Mouse (Mus musculus) olfactory bulb, adult 2 months (tissue): Measurements from ENCODE around the gene Cnot11. TPM values are rescaled to one million over a fixed set of nuclear protein-coding genes. Genes with fewer than 3 reads are reported as not detected.

ENCODE experiments used
- H3K27ac ChIP-seq: fragments of 200-500 bp; 2 replicates; pipeline ENCODE4 v1.5.1; 2012; ENCODE audit warnings: low read depth, low read length; ENCODE audit not compliant: insufficient read depth
- H3K4me1 ChIP-seq: fragments of 200-500 bp; 2 replicates; pipeline ENCODE4 v1.6.1; 2012; ENCODE audit warnings: low read length; ENCODE audit not compliant: control insufficient read depth, insufficient read depth
- H3K4me3 ChIP-seq: fragments of 200-500 bp; 2 replicates; pipeline ENCODE4 v1.5.1; 2012; ENCODE audit warnings: mild to moderate bottlenecking, low read depth, low read length, moderate library complexity; ENCODE audit not compliant: insufficient read depth
- CTCF ChIP-seq: fragments of 200-500 bp; IDR thresholded peaks from 2 replicates; pipeline ENCODE4 v1.5.1; 2012; ENCODE audit warnings: low read depth, mild to moderate bottlenecking, low read length, moderate library complexity; ENCODE audit not compliant: insufficient read depth
- POLR2A ChIP-seq: fragments of 200-500 bp; IDR thresholded peaks from 2 replicates; pipeline ENCODE4 v1.6.1; 2012; ENCODE audit warnings: mild to moderate bottlenecking, low read depth, low read length, moderate library complexity; ENCODE audit not compliant: insufficient read depth
- WGBS: fragments of 180-500 bp; shearing (Covaris S2); methylation state at CpG from one replicate; pipeline ENCODE4 v1.1.7; 2018; 5-methylcytosine and 5-hydroxymethylcytosine counted together
- polyA plus RNA-seq: library from polyadenylated mRNA; stranded (reverse); fragments of >200 nt; gene quantifications from 2 replicates; pipeline ENCODE4 v1.2.4, GENCODE M21; 2012; ENCODE audit warnings: low replicate concordance; ENCODE audit not compliant: missing spikeins, insufficient read depth, insufficient read length

Cnot11 gene
- polyA plus RNA-seq, 1 experiment, result not detected

DNA sequence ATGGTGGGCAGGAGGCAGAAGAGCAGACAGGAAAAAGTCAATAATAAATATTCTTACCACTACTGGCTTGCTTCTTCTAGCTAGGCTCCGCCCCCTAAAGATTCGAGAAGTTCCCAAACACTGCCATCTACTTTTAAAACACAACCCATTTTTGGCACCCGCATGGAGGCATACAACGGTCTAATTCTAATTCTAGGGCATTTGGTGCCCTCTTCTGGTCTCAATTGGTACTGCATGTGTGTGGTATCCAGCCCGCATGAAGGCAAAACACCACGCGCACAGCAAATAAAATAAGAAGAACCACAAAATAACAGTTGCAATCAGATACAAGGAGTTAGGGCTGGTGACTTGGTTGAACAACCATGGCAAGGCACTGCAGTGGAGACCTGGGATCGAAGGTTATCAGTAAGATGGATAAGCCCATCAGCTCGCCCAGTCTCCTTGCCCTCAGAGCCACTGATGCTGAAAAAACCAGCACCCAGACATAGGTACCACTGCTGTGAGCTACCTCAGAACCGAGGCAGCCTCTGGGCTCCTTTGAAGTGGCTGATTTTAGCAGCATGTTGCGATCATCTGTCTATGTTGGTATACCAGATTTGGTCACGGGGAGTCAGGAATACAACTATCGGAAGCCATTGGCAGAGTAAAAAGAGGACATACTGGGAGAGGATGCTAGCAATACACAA, 4.4 kb upstream of the Cnot11 start:
- Histone ChIP-seq H3K4me3 (no peak overlapping the region), H3K4me1 (peaks cover 4% of the 10 kb centered on the region; the same call in 1 of the 2 replicates), H3K27ac (no peak overlapping the region)
- WGBS, result 35% methylated on average over 13 of the region's 13 CpGs
- no peak for TF ChIP-seq CTCF
- TF ChIP-seq POLR2A, result no peak

- H3K27ac ChIP-seq, result no peak overlapping the region
- peaks cover 4% of the 10 kb centered on the region; the same call in 1 of the 2 replicates for H3K4me1 ChIP-seq
- WGBS, result 79% methylated on average over 4 of the region's 4 CpGs
- TF ChIP-seq CTCF, result no peak
- TF ChIP-seq POLR2A, result no peak
- no peak overlapping the region for H3K4me3 ChIP-seq
Observed at GRCm38 (mm10) chr1:39531036-39531435, 3.8 kb upstream of the Cnot11 start.

GRCm38 (mm10) chr1:39533917-39534316, 875 bp upstream of the Cnot11 start:
- WGBS, result 38% methylated on average over 3 of the region's 3 CpGs
- TF ChIP-seq CTCF (no peak), POLR2A (no peak)
- Histone ChIP-seq H3K4me3 (no peak overlapping the region), H3K4me1 (peaks cover 14% of the 10 kb centered on the region), H3K27ac (no peak overlapping the region)

GRCm38 (mm10) chr1:39535515-39536311, 921 bp downstream of the Cnot11 start:
- peak; percentile 86 for TF ChIP-seq POLR2A
- no peak for TF ChIP-seq CTCF
- H3K4me3 ChIP-seq, result peak overlapping the region; percentile 61
- H3K27ac ChIP-seq, result peak overlapping the region; percentile 65
- H3K4me1 ChIP-seq, result peaks cover 14% of the 10 kb centered on the region
- under 1% methylated on average over 100 of the region's 100 CpGs for WGBS

DNA sequence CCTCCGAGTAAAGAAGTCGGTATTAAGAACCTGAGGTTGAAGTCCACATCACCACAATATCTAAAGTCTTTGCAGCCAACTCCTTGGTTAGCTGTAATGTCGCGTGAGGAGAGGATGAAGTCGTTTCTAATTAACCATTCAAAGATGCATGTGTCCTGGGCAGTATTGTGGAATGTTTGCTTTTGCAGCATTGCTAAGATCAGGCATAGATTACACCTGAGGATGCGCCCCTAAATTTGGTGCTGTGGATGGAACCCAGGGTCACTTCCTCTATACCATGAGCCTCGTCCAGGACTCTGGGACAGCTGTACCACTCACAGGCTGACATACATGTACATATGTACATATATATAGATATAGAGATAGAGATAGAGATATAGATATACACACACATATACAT, 1.9 kb downstream of the Cnot11 start:
- 26% methylated on average over 7 of the region's 7 CpGs for WGBS
- H3K4me3 ChIP-seq, result peak overlapping the region; percentile 18; the same call in 1 of the 2 replicates
- H3K27ac ChIP-seq, result no peak overlapping the region
- TF ChIP-seq POLR2A (no peak), CTCF (no peak)
- peaks cover 14% of the 10 kb centered on the region for H3K4me1 ChIP-seq

DNA sequence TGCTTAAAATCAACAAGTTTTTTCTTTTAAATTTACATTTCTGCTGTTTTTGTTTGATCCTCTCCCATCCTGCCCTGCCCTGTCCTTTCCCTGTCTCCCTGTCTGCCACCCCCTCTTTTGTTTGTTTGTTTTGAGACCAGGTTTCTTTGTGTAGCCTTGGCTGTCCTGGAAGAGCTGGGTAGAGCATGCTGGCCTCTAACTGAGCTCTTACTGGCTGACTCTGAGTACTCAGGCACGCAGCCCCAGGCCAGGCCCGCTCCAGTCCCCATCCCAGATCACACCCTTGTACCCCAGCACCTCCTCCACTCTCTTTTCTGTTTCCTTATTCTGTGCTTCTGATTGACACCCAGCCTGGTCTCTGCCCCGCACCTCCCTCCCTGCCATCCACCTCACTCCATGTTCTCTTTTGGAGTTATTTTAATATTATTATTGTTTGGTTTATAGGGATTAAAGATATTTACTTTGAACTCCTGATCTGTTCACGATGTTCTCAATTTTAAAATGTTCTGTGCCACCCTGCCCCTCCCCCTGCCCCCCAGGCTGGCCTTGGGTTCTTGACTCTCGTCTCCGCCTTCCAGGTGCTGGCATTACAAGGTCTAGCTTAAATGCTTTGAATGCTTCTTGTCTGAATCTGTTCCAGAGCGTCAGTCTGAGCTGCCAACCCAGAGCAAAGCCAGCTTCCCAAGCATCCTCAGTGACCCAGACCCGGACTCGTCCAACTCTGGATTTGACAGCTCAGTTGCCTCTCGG, 3.0 kb downstream of the Cnot11 start:
- Histone ChIP-seq H3K27ac (no peak overlapping the region), H3K4me1 (peaks cover 14% of the 10 kb centered on the region), H3K4me3 (no peak overlapping the region)
- TF ChIP-seq CTCF (no peak), POLR2A (no peak)
- 79% methylated on average over 10 of the region's 10 CpGs for WGBS

- peaks cover 10% of the 10 kb centered on the region for H3K4me1 ChIP-seq
- no peak overlapping the region for H3K27ac ChIP-seq
- H3K4me3 ChIP-seq, result no peak overlapping the region
- no peak for TF ChIP-seq POLR2A
- TF ChIP-seq CTCF, result no peak
Observed at GRCm38 (mm10) chr1:39540592-39540991, 5.8 kb downstream of the Cnot11 start.

DNA sequence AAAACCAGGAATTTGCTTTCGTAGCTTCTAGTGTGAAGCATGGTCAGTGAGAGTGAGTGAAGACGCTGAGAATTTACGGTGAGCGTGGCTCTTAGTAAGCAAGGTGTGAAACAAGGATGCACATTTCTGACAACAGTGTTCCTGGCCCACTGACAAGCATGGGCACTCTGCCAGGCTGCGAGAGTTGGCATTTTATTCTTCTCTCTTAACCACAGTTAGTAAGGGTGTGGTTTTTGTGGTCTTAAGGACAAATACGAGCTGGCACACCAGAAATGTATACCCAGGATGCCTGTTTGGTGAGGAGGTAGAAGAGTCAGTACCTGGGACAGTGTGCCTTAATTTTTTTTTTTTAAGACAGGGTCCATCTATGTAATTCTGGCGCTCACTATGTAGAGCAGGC, 10.8 kb downstream of the Cnot11 start:
- TF ChIP-seq CTCF (no peak), POLR2A (no peak)
- WGBS, result 69% methylated on average over 7 of the region's 7 CpGs
- no peak overlapping the region for H3K27ac ChIP-seq
- H3K4me3 ChIP-seq, result no peak overlapping the region
- H3K4me1 ChIP-seq, result no peaks in the 10 kb centered on the region
